Mouse (Mus musculus) adrenal gland, adult 18-20 months (tissue): Measurements from ENCODE around the gene Lrrc27. TPM values are rescaled to one million over a fixed set of nuclear protein-coding genes. Genes with fewer than 3 reads are reported as not detected.

Experiments
- DNase-seq, 2 experiments: peaks; one replicate each; pipeline ENCODE4 v3.0.0; 2021 to 2022; ENCODE audit warnings: low spot score in 2 of 2
- total RNA-seq, 2 experiments: library from RNA; stranded (reverse); gene quantifications; 1 replicate in 1 of 2; 2 replicates in 1 of 2; pipeline ENCODE4 v1.2.3; 2021

Lrrc27 gene
- total RNA-seq, 2 experiments from 2014 or later: 8.1 to 14.7 TPM

DNA sequence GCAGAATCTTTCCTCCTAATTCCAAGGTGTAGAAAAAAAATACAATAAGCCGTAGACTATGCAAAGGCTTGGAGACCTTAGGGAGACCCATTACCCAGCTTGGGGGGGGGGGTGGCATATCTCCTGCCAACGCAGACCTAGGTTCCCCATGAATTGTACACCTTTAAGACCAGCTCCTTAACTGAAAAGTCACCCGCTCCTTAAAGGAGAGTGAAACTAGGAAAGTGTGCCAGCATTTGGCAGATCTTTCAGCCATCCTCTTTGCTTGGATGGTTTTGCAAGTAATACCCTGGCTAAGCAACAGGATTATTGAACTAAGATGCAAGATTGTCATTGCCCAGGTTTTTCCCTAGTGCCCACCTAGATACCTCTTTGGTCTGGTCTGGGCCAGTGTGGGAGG lies 963 bp downstream of the Lrrc27 start:
- DNase-seq: no peak

DNA sequence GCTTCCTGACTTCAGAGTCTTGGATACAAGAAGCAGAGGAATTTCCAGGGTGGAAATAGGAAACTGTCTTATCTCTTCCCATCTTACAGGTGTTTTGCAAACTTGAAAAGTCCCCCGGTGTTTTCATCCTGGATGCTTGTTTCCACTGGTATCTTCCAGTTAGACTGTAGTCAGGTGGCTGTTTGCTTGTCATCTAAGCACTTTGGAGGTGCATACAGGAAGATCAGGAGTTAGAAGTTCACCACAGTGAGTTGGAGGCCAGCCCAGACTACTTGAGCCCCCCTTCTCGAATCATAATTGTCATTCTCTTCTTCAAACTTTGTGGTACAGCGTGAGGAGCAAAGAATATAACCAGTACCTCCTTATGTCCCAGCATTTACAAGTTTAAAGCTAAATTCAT lies 1.4 kb downstream of the Lrrc27 start:
- no peak for DNase-seq

DNA sequence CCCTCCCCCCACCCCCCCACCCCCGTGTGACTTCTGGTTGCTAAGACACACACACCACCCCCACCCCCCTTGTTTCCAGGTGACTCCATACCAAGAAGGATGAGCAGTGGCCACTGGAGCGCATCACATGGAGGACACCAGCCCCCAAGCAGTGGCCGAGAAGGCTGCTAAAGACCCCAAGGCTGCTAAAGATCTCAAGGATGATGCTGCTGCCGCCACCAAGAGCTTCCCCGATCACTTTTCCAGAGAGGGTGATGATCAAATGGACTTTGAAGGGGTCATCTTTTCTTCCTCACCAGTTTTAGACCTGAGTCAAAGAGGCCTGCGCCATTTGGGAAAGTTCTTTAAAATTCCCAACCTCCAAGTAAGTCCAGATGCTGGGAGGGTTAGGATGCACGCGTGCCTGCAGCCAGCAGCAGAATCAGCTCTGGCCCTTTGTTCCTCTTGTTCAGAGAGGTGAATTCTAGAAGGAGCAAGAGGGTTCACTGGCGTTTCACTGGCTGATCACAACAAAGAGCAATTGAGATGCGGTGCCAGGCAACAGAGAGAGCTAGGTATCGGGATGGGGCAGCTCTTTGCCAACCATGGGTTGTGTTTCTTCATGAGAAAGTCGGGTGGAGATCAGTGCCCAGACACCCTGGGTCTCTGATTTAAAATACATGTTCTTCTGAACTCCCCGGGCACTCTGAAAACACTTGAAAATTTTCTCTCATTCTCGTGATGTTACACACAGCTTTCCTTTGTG lies 2.0 kb downstream of the Lrrc27 start:
- no peak for DNase-seq

DNA sequence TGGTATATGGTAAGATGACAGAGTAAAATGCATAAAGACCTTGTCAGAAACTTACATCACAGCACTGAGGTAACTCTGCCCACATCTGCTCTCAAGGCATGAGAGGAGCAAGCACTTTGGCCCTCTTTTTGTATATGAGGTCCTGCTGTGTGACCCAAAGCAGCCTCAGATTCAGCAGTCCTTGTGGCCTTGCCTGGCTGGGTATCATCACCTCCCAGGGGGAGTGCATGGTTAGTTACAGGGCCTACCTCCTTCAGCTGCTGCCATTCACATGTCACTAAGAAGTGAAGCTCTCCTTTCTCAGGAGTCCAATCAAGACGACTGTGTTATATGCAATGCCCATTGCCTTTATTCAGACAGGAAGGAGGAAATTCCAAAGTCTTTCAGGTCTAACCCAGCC lies 2.7 kb downstream of the Lrrc27 start:
- no peak for DNase-seq

DNA sequence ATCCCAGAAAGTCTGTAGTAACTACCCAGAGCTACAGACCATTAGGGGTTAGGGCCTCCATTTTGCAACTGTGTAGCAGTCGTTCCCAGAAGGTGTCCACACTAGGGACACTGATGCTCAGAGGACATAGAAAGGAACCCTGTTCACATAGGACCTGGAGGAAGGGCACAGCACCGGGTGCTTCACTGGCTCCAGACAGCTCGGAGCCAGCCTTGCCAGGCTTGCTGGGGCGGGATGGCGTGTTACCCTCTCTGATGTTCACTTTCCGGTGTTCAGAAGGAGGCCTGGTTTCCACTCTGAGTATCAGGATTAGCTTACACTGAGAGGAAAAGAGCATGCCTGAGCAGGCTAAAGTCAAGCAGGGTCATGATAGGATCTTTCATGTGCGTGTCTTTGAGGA lies 3.2 kb downstream of the Lrrc27 start:
- DNase-seq: no peak

DNA sequence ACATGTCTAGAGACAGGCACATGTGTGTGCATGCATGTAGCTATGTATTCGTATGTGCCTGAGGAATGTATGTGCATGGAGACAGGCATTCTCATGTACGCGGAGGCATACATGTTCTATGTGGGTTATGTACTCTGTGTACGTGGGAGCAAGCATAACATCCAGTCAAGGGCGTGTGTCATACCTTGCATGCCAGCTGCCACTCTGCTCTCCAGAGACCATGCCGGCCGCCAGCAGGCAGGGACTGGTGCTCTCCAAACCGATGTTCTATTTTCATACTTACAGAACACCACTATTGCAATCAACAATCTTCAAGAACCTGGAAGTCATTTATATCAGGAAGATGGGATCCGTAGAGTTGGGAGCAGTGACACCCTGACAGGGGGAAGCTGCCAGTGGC lies 3.7 kb downstream of the Lrrc27 start:
- DNase-seq: no peak

DNA sequence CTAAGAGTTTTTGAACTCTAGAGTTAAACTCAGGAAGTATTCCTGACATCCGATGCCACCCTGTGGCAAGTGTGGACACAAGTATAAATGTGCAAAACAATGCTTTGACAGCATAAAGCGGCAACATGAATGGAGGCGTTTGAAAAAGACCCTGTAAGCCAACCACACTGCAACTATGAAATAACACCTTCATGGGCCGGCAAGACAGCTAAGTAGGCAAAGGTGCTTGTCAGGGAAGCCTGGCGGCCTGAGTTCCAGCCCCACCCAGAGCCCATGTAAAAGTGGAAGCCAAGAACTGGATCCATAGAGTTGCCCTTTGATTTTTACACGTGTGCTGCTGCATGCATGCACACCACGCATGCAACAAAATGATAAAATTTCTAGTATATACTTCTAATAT lies 4.3 kb downstream of the Lrrc27 start:
- no peak for DNase-seq

DNA sequence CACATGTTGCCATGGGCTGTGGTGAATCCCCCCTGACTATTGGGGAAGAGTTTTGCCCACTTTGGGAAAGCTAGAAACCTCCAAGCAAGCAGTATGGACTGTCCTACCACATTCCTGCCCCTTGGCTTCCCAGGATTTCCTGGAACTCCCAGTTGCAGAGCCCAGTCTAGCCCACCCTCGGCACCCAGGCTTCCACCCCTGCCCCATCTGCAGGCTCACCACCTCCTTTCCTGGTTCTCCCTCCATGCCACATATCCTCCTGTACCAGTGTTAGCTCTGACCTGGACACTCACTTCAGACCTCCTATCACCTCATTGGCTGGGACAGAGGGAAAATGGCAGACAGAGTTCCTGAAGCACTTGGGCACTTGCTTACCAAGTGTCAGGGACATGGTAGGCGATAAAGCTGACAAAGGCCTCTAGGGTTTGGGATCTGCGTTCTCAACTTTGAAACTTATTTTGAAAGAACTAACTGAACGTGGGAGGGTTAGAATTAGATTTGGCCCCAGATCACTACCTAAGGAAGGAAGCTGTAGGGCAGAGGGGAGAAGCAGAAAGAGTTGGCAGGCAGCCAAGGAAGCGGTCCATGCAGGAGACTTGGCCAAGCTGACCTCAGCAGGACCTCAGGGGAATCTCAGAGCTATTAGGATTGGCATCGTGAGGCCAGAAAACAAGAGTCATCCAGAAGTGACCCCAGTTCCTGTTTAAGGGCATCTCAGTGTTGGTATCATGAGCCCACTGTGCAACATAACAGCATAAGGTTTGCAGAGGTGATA lies 6.0 kb downstream of the Lrrc27 start:
- DNase-seq: peak in 1 of 2 experiments; percentile 49

DNA sequence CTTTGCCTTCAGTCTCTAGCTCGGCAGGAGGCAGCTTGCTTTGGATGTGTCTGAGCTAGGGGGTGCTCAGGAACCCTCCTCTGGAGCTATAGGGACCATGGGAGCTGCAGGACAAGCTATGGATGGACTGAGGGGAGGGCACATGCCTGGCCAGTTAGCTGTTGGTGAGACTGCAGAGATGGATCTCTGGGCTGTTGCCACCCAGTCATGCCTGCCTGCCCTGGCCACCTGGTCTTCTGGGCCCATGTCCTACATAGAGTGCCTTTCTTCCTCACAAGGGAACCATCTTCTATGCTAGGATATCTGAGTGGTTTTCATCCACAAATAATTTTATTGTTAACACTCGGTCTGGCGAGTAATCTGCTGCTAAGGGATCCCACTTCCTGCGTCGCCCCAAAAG lies 6.7 kb downstream of the Lrrc27 start:
- no peak for DNase-seq

DNA sequence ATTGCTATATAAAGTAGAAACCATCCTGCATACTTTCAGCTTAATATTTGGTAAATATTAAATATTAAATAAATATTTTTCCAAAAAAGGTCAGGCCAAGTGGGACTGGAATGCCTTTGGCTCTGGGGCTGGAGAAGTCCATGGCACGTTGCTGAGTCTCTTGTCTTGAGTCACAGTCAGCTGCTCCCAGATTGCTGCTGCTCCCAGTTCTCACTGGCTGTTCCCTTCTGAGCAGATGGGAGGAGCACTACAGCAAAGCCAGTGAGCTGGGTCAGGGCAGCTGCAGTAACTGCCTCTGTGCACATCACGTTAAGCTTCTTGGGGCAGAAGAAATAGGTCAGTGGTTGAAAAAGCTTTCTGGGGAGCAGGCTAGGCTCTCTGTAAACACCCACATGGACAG lies 7.5 kb downstream of the Lrrc27 start:
- DNase-seq: no peak

DNA sequence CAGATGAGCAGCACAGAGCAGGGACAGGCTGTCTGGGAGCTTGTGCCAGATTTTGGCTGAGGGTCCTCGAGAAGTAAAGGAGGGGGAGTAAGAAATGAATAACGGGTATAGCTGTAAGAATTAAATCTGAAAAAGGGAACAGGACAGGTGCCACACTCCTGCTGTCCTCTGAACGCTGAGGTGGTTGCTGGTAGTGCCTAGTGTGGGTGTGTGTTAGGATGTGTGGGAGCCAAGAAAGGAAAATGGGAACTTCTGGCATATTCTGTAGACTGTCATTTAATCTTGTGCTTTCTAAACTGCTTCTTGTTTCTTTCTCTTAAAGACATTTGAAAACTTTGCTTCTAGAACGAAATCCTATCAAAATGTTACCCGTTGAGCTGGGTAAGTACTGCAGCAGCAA lies 8.3 kb downstream of the Lrrc27 start:
- no peak for DNase-seq

DNA sequence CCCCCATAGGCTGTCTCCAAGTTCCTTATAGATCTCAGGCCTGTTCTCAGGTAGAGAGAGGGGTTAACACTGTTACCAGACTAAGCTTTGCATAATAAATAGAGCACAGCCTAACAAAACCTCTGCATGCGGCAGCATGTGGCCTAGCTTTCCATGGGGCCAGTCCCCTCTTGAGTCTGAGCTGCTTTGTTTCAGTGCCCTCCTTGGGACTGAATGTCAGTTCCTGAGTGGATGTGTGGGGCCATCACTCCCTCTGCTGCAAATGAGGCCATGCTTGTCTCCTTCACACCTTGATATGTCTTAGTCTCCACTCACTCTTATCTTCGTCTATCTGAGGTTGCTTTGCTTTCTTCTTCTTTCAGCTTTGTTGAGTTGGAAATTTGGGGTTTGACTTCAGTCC lies 9.1 kb downstream of the Lrrc27 start:
- DNase-seq: peak in 1 of 2 experiments; percentile 12

DNA sequence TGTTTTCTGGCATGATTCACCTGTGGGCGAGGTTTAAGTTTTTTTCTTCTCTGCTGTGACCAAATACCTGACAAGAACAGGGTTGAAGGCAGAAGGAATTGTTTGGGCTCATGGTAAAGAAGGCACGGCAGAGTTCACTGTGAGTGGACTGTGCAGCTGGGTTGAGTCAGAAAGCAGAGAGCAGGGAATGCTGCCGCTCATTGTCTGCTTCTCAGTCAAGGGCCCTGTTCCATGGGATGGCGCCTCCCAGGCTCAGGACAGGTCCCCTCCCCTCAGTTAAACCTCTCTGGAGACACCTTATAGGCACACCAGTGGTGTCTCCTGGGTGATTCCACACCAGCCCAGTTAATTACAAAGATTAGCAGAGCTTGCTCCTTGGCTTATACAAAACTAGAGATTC lies 9.6 kb downstream of the Lrrc27 start:
- DNase-seq: no peak

DNA sequence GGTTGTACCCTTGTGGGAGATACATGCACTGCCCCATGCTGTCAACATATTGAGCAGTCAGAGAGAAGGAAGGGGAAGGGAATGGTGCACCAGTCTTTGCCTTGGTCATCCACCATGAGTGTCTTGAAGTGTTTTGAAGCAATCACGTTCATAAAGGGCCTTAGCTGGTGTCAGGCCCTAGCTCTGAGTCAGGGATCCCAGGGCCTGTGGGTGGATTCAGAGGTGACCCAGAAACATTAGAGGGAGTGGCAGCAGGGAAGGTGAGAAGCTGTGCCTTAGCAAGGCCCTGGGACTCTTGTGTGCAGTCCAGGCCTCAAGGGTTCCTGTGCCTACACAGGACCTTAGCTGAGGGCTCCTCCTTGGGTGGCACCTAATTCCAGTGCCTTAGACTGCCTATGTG lies 11.3 kb downstream of the Lrrc27 start:
- peak in 1 of 2 experiments; percentile 16 for DNase-seq

DNA sequence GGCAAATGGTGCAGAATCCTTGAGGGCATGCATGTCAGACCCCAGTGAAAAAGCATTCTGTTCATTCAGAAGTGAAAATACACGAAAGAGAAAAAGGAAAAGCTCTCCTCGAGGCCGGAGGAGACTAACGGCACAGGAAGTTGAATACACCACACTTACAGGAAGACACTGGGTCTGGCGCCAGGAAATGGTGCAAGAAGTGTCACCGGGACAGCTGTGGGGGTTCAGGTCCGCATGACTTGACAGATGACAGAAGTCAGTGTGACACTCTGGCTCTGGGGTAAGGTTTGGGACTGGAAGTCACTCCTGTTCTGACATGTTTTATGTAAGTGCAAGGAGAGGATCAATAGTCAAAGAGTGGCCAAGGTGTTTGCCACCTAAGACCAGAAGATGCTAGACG lies 11.9 kb downstream of the Lrrc27 start:
- peak in 1 of 2 experiments; percentile 35 for DNase-seq

DNA sequence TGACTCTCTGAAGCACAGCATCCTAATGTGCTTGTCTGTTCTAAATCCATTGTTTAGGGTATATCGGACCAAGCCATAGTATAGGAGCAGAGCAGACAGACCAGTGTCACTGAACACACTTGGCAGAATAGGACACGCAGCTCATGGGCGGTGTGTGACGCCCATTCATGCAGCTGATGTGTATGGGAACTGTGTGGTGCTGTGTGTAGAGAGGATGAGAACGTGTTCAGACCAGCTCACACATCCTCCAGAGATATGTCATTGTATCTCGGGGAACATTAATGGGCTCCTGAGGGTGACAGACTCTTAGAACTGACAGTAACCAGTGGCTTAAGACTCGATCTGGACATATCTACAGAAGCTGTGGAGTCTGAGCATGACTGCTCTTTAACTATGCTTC lies 13.6 kb downstream of the Lrrc27 start:
- peak in 1 of 2 experiments; percentile 13 for DNase-seq

DNA sequence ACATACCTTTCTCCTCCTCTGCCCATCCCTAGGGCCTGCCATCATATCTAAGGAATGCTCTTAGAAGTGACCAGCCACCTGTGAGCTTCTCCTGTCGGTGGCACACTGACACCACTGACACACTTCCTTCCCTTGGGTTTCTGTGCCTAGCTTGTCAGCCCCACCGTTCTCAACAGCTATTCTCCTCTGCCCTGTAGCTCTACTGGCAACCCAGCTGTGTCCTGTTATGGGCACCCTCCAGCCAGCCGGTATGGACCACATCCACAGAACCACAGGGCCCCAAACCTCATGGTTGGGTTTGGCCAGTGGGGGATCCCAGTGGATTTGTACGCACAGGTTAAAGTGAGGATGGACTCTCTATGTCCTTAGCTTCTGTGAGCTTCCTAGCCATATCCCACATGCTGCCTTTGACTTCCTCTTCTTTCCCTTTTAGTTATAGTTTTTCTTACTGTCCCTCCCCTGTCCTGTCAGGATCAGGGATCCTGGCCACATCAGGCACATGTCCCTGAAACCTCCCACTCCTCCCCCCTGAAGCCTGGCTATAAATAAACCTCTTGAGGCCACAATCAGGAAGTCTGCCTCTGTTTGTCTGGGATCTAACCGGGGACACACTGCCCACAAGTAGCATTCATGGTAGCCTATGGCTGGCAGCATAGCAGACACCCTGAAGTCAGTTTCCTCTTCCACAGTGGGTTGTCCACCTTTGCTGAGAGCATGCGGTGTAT lies 15.8 kb downstream of the Lrrc27 start:
- DNase-seq: no peak

DNA sequence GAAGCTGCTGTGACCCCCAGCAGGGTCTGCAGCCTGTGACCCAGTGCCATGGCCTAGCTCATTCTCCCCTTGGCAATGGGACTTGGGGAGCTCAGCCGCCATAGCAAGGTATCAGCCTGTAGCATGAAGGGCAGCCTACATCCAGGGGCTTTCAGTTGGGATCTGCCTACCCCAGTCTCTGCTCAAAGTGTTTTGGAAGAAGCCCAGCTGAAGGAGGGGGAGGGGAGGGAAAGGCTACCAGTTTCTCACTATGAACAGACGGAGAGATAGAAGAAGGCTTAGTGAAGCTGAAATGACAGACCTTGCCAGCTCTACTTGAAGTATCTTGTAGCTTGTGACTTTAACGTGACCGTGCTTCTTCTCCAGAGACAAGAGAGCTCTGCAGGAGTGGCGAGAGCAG lies 17.0 kb downstream of the Lrrc27 start:
- DNase-seq: no peak

DNA sequence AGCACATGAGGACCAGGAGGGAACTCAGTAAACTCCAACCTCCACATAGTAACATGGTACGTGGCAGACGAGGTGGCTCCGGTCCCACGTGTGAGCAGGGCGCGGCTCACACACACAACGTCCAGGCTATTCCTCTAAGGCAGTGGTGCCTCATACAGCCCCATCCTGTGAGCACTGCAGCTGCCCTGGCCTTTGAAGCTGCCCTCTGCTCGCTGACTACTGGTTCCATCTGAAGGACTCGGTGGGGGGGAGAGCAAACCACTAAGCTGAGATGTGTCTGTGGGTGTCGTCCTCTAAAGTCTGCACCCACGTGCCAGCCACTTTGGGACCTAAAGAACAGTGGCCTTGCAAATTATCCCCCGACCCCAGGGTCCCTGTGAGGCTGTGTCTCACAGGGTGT lies 17.5 kb downstream of the Lrrc27 start:
- DNase-seq: no peak

DNA sequence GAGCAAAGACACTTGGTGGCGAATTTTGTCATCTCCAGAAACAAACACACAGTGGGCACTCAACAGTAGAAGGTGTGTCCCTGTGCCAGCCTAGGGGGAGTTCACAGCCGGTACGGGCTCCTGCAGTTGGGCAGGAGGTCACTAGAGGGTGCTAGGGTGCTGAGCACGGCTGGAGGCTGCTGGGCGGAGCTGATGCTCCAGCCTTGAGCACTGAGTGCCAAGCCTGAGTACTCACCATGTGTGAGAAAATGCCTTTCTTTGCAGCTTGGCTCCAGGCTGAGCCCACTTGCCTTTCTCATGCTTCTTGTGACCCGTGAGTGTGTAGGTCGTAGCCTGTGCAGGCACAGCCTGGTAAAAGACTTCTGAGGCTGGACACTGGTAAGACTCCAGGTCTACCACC lies 20.9 kb downstream of the Lrrc27 start:
- DNase-seq: peak; percentile 89 to 91

DNA sequence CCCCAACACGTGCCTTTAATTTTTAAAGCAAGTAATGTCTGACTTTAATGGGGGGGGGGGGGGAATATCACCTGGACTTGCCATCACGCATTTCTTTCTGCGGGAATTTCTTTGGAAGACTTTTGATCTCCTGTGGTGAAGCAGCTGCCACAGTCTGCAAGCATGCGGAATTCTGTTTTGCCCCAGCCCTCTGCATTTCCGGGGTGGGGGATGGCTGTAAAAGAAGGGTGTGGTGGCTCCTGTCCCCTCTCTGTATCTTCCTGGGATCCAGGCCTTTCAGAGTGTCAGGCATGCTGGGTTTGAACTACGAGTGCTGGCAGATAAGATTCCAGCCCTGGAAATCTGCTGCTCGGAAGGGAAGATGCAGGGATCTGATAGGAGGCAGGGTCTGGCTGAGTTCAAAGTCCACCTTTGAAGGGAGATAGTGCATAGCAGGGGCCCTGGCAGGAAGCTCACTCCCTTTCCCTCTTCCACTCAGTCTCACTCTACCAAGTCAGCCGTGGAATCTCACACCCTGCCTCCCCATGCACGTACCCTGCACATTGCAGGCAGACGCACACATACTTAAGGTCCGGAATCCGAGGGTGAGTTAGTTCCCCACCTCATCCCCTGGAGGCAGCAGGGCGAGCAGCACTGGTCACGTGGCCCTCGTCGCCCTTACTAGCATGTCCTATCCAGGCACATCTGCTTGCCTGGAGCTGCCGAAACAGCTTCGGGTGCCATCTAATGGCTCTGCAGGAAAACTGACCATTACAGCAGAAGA lies 21.8 kb downstream of the Lrrc27 start:
- no peak for DNase-seq
